Mouse (Mus musculus): ENCODE results near the gene Adgrl2. TPM values are rescaled to one million over a fixed set of nuclear protein-coding genes. Genes with fewer than 3 reads are reported as not detected.
A peak's percentile ranks its signal among the peaks of the same experiment; 100 is the strongest.

The Adgrl2 gene
- total RNA-seq (2022): 1 to 10 TPM; 8.0 to 9.0 (median 8.9) TPM

- no peak for DNase-seq (ENCODE audit: low spot score in 2 of 2)
These were observed at the start of gene Adgrl2 for GRCm38 (mm10) chr3:148990531-148991003. Gene Adgrl2 (minus strand): TSS chr3:148990555.

- no peak for DNase-seq (ENCODE audit: low spot score in 2 of 2)
These were observed 48.4 kb upstream of the Adgrl2 start for GRCm38 (mm10) chr3:149038771-149039170.

- no peak for DNase-seq (ENCODE audit: low spot score in 2 of 2)
These were observed 29.6 kb upstream of the Adgrl2 start for GRCm38 (mm10) chr3:149019925-149020324.

- no peak for DNase-seq (ENCODE audit: low spot score in 2 of 2)
These were observed 19.0 kb upstream of the Adgrl2 start for GRCm38 (mm10) chr3:149009311-149009710.

GRCm38 (mm10) chr3:149008634-149009023, 18.3 kb upstream of the Adgrl2 start:
- DNase-seq (ENCODE audit: low spot score in 2 of 2): no peak

- DNase-seq (ENCODE audit: low spot score in 2 of 2): no peak
These were observed 17.7 kb upstream of the Adgrl2 start for GRCm38 (mm10) chr3:149007860-149008633.

GRCm38 (mm10) chr3:149001364-149001763, 11.0 kb upstream of the Adgrl2 start:
- no peak for DNase-seq (ENCODE audit: low spot score in 2 of 2)

- DNase-seq (ENCODE audit: low spot score in 2 of 2): no peak
These were observed 8.3 kb upstream of the Adgrl2 start for GRCm38 (mm10) chr3:148998661-148999060.

- no peak for DNase-seq (ENCODE audit: low spot score in 2 of 2)
These were observed 701 bp upstream of the Adgrl2 start for GRCm38 (mm10) chr3:148991056-148991455.

GRCm38 (mm10) chr3:148989818-148990530, 381 bp downstream of the Adgrl2 start:
- DNase-seq (ENCODE audit: low spot score in 2 of 2): peak in 1 of 2 experiments; percentile 15

- DNase-seq (ENCODE audit: low spot score in 2 of 2): peak; percentile 48 to 58
These were observed 1.1 kb downstream of the Adgrl2 start for GRCm38 (mm10) chr3:148988996-148989817.

GRCm38 (mm10) chr3:148988293-148988995, 1.9 kb downstream of the Adgrl2 start:
- DNase-seq (ENCODE audit: low spot score in 2 of 2): peak in 1 of 2 experiments; percentile 6

GRCm38 (mm10) chr3:148987591-148988292, 2.6 kb downstream of the Adgrl2 start:
- DNase-seq (ENCODE audit: low spot score in 2 of 2): peak; percentile 41 to 63

GRCm38 (mm10) chr3:148986894-148987590, 3.3 kb downstream of the Adgrl2 start:
- DNase-seq (ENCODE audit: low spot score in 2 of 2): no peak

- no peak for DNase-seq (ENCODE audit: low spot score in 2 of 2)
These were observed 4.0 kb downstream of the Adgrl2 start for GRCm38 (mm10) chr3:148986296-148986893.

GRCm38 (mm10) chr3:148984326-148984725, 6.0 kb downstream of the Adgrl2 start:
- no peak for DNase-seq (ENCODE audit: low spot score in 2 of 2)

- DNase-seq (ENCODE audit: low spot score in 2 of 2): no peak
These were observed 8.0 kb downstream of the Adgrl2 start for GRCm38 (mm10) chr3:148982370-148982769.

- DNase-seq (ENCODE audit: low spot score in 2 of 2): no peak
These were observed 8.6 kb downstream of the Adgrl2 start for GRCm38 (mm10) chr3:148981776-148982175.

- DNase-seq (ENCODE audit: low spot score in 2 of 2): no peak
These were observed 11.8 kb downstream of the Adgrl2 start for GRCm38 (mm10) chr3:148978541-148978940.
